In genomic region chr4:132413257-132413656, GRCm38 (mm10) we compare ENCODE assay signal across 3 mouse cellular contexts. TPM values are rescaled to one million over a fixed set of nuclear protein-coding genes. Genes with fewer than 3 reads are reported as not detected.
DNase-seq lines count a peak whose midpoint lies in the region; TF ChIP-seq lines count a peak whose summit lies in the region.
"Not testable (repeated sequence)": the region's sequence is repeated elsewhere in the genome, so short reads cannot be mapped to it uniquely, and the experiment has no call there.

No protein-coding gene starts in this region.

- not testable (repeated sequence) for H3K27ac ChIP-seq in CH12.LX (ENCODE audit: insufficient read depth, low read depth); ES-E14 (ENCODE audit: insufficient read depth, low read depth, low read length, poor library complexity, severe bottlenecking); MEL (ENCODE audit: control insufficient read depth, low read depth, low read length)

- TF ChIP-seq CTCF in CH12.LX (conservative IDR thresholded peaks at IDR 0.05 in 1 of 2, IDR thresholded peaks at IDR 0.05 in 1 of 2; ENCODE audit: low read depth in 2 of 2, low read length in 2 of 2); MEL (IDR thresholded peaks at IDR 0.05 in 2 of 3, conservative IDR thresholded peaks at IDR 0.05 in 1 of 3; ENCODE audit: control insufficient read depth in 1 of 3, insufficient read depth in 1 of 3, low read depth in 2 of 3, low read length in 3 of 3, poor library complexity in 1 of 3, severe bottlenecking in 1 of 3): not testable (repeated sequence)

- H3K79me2 ChIP-seq in CH12.LX (replicated peaks; ENCODE audit: control insufficient read depth, extremely low read depth, insufficient read depth, poor library complexity, severe bottlenecking); MEL (ENCODE audit: control insufficient read depth, insufficient read depth, low read length, poor library complexity): not testable (repeated sequence)

- H3K9ac ChIP-seq in CH12.LX (ENCODE audit: insufficient read depth, low read depth); ES-E14 (ENCODE audit: insufficient read depth, low read depth, low read length, poor library complexity, severe bottlenecking); MEL (ENCODE audit: control insufficient read depth, low read depth, low read length, poor library complexity, severe bottlenecking): not testable (repeated sequence)

- in situ Hi-C loops in CH12.LX (cut with MboI; ENCODE audit: low pct_ligation_motif_present, low pct_unique_long_range_greater_than_20kb, low sequenced_read_pairs) = loop anchor here (5.0 to 25.0 kb wide), 4 partner anchors 58 to 226 kb away; partner anchors contain the start of genes Rcc1 and Sesn2
- in situ Hi-C loops in ES-E14 (cut with MboI; ENCODE audit: low sequenced_read_pairs in 2 of 2, unreplicated experiment in 2 of 2) = not testable (repeated sequence)

- H3K4me1 ChIP-seq in CH12.LX (ENCODE audit: control insufficient read depth in 1 of 2, insufficient read depth in 2 of 2) = peaks cover 8 to 26% of the 10 kb centered on the region in 2 experiments; a peak in 3 of 4 replicates
- not testable (repeated sequence) for H3K4me1 ChIP-seq in ES-E14 (ENCODE audit: control insufficient read depth in 2 of 2, insufficient read depth in 2 of 2, low read length in 2 of 2, poor library complexity in 1 of 2); MEL (ENCODE audit: control insufficient read depth in 1 of 2, insufficient read depth in 2 of 2, low read length in 2 of 2)

- TF ChIP-seq POLR2A in CH12.LX (IDR thresholded peaks at IDR 0.05; ENCODE audit: low read depth, low read length); MEL (IDR thresholded peaks at IDR 0.05; ENCODE audit: control insufficient read depth in 1 of 2, insufficient read depth in 1 of 2, low read depth in 1 of 2, low read length in 2 of 2, poor library complexity in 1 of 2): not testable (repeated sequence)

- not testable (repeated sequence) for H3K4me3 ChIP-seq in CH12.LX (replicated peaks in 1 of 3; ENCODE audit: low read depth in 2 of 3, low read length in 2 of 3, poor library complexity in 1 of 3); ES-E14 (ENCODE audit: insufficient read depth in 1 of 2, low read depth in 1 of 2, low read length in 2 of 2, poor library complexity in 1 of 2, severe bottlenecking in 1 of 2); MEL (ENCODE audit: control insufficient read depth in 1 of 2, insufficient read depth in 1 of 2, low read depth in 2 of 2, low read length in 2 of 2)

- not testable (repeated sequence) for H3K4me2 ChIP-seq in CH12.LX (ENCODE audit: insufficient read depth, low read depth, poor library complexity, severe bottlenecking)

- not testable (repeated sequence) for H3K27me3 ChIP-seq in CH12.LX (replicated peaks); MEL (ENCODE audit: control insufficient read depth in 1 of 2, insufficient read depth in 2 of 2, low read length in 2 of 2)

- not testable (repeated sequence) for H3K9me3 ChIP-seq in CH12.LX (replicated peaks; ENCODE audit: low read length); ES-E14 (ENCODE audit: control insufficient read depth, insufficient read depth, low read depth, low read length); MEL (replicated peaks; ENCODE audit: insufficient read depth, low read length)

- H3K36me3 ChIP-seq in CH12.LX (replicated peaks in 1 of 2; ENCODE audit: control insufficient read depth in 1 of 2, insufficient read depth in 1 of 2, low read length in 1 of 2); ES-E14 (ENCODE audit: control insufficient read depth, insufficient read depth, low read length, poor library complexity, severe bottlenecking): not testable (repeated sequence)
- peaks cover 0 to 13% of the 10 kb centered on the region in 2 experiments; a peak in 2 of 4 replicates for H3K36me3 ChIP-seq in MEL (ENCODE audit: control insufficient read depth in 1 of 2, insufficient read depth in 2 of 2, low read length in 2 of 2)

- TF ChIP-seq RAD21 in CH12.LX (IDR thresholded peaks at IDR 0.05; ENCODE audit: low read depth, low read length); MEL (IDR thresholded peaks at IDR 0.05; ENCODE audit: low read depth, low read length): not testable (repeated sequence)

- dilution Hi-C loops in CH12.LX (cut with MboI; ENCODE audit: extremely low pct_ligation_motif_present, extremely low pct_unique_long_range_greater_than_20kb, low sequenced_read_pairs) = not testable (repeated sequence)

- TF ChIP-seq EP300 in CH12.LX (IDR thresholded peaks at IDR 0.05; ENCODE audit: low read length); MEL (IDR thresholded peaks at IDR 0.05; ENCODE audit: low read depth in 1 of 2, low read length in 2 of 2): not testable (repeated sequence)

- not testable (repeated sequence) for DNase-seq in CH12.LX (ENCODE audit: extremely low read depth); ES-E14 (ENCODE audit: low read depth, low spot score); MEL (ENCODE audit: low read depth, low spot score)

TF ChIP-seq in CH12.LX, 34 proteins besides CTCF, POLR2A, EP300 and RAD21:
- TF ChIP-seq ZNF384 (IDR thresholded peaks at IDR 0.05; ENCODE audit: low read depth, low read length) = 0 out of 2 replicates have a peak, but pooled peaks have one; percentile 43

TF ChIP-seq in ES-E14, 5 proteins besides CTCF, POLR2A, EP300 and RAD21:
- peak; percentile 79 for TF ChIP-seq ZNF384 (IDR thresholded peaks at IDR 0.05; ENCODE audit: low read depth, low read length)

TF ChIP-seq in MEL, 35 proteins besides CTCF, POLR2A, EP300 and RAD21:
- TF ChIP-seq ZNF384 (IDR thresholded peaks at IDR 0.05; ENCODE audit: low read depth, low read length) = peak; percentile 71

RNA-seq across cellular contexts. Expression of gene Phactr4, which starts 9.0 kb away (rescaled TPM):
- total RNA-seq in CH12.LX (2012; rRNA removed) = 1.0 and 1.4 TPM in 2 replicates
- total RNA-seq in CH12.LX (2014; rRNA removed) = 0.72 and 0.95 TPM in 2 replicates
- 9.6 and 9.9 TPM in 2 replicates for polyA plus RNA-seq in CH12.LX (2012; ENCODE audit: insufficient read length, low read depth)
- total RNA-seq in ES-E14 (2012; rRNA removed) = 4.0 and 7.8 TPM in 2 replicates
- total RNA-seq in MEL (2012; rRNA removed) = 5.6 and 7.2 TPM in 2 replicates
- polyA plus RNA-seq in MEL (2012; ENCODE audit: insufficient read depth in 1 of 2, insufficient read length in 2 of 2, low read depth in 1 of 2, low replicate concordance in 2 of 2, missing spikeins in 1 of 2) = 10 to 100 TPM; 28.7 to 79.5 TPM

RNA-seq across cellular contexts. Expression of gene Med18, which starts 50.5 kb away (rescaled TPM):
- total RNA-seq in CH12.LX (2012; rRNA removed) (17.6 and 20.9 TPM in 2 replicates), CH12.LX (2014; rRNA removed) (13.9 and 15.5 TPM in 2 replicates), ES-E14 (2012; rRNA removed) (29.7 and 32.8 TPM in 2 replicates), MEL (2012; rRNA removed) (26.8 and 32.9 TPM in 2 replicates)
- polyA plus RNA-seq in CH12.LX (2012; ENCODE audit: insufficient read length, low read depth) (12.7 TPM in 2 replicates), MEL (2012; ENCODE audit: insufficient read depth in 1 of 2, insufficient read length in 2 of 2, low read depth in 1 of 2, low replicate concordance in 2 of 2, missing spikeins in 1 of 2) (10 to 100 TPM in 1 of 2 experiments, not detected in 1; 13.4 TPM)

RNA-seq across cellular contexts. Expression of gene Rcc1, which starts 59.9 kb away (rescaled TPM):
- total RNA-seq in CH12.LX (2012; rRNA removed) = 93.6 and 126 TPM in 2 replicates
- 148 and 150 TPM in 2 replicates for total RNA-seq in CH12.LX (2014; rRNA removed)
- polyA plus RNA-seq in CH12.LX (2012; ENCODE audit: insufficient read length, low read depth) = 149 and 170 TPM in 2 replicates
- 107 and 117 TPM in 2 replicates for total RNA-seq in ES-E14 (2012; rRNA removed)
- 137 and 147 TPM in 2 replicates for total RNA-seq in MEL (2012; rRNA removed)
- polyA plus RNA-seq in MEL (2012; ENCODE audit: insufficient read depth in 1 of 2, insufficient read length in 2 of 2, low read depth in 1 of 2, low replicate concordance in 2 of 2, missing spikeins in 1 of 2) = 100 to 1,000 TPM in 1 of 2 experiments, 10 to 100 TPM in 1; 83.6 to 186 TPM
